25 mouse cellular contexts compared by ENCODE assay signal in the genomic region with DNA sequence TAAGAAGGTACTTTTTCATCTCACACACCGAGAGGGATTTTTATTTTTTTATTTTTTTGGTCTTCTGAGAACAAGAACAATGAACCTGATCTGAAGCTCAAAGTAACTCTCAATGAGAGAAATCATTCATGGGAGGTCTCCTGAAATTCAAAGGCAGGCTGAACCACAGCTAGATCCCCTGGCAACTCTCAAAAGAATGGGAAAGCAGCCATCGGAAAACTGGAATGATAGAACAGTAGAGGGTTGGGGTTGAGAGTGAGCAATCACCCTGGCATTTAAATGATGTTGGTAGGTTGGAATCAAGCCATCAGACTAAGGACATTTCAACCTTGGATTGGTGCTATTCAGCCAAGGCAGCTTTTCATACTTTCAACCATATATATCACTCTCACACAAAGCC.
A peak's percentile ranks its signal among the peaks of the same experiment; 100 is the strongest.
DNase-seq lines count a peak whose midpoint lies in the region; ATAC-seq and TF ChIP-seq lines count a peak whose summit lies in the region.
"Had no signal": no experiment of that assay in that cellular context is flagged by ENCODE, and none has a peak within 500 bp of the region (broad histone marks: within the 10 kb centered on the region; RNA-seq: fewer than 3 reads in every experiment).

No protein-coding gene starts in this region.

- no peaks in the 10 kb centered on the region for H3K4me1 ChIP-seq in forebrain, postnatal 0 days (ENCODE audit: insufficient read depth)
- H3K4me1 ChIP-seq in forebrain, embryonic 10.5 days, result no peaks in the 10 kb centered on the region
- no peaks in the 10 kb centered on the region for H3K4me1 ChIP-seq in liver, embryonic 12.5 days
- H3K4me1 ChIP-seq: heart, embryonic 15.5 days; hindbrain, embryonic 13.5 days; limb, embryonic 10.5 days; limb, embryonic 15.5 days had no signal

- no peak for TF ChIP-seq CTCF in forebrain, postnatal 0 days (IDR thresholded peaks at IDR 0.05; ENCODE audit: low read depth)
- no peak for TF ChIP-seq CTCF in brain, embryonic 14.5 days (IDR thresholded peaks at IDR 0.05; ENCODE audit: borderline replicate concordance, extremely low read depth, insufficient read depth, insufficient read length)

- no peak overlapping the region for H3K4me3 ChIP-seq in forebrain, postnatal 0 days (ENCODE audit: low read depth, low read length)
- no peak overlapping the region for H3K4me3 ChIP-seq in forebrain, embryonic 10.5 days
- no peak overlapping the region for H3K4me3 ChIP-seq in liver, embryonic 12.5 days
- H3K4me3 ChIP-seq: heart, embryonic 15.5 days; hindbrain, embryonic 13.5 days; layer of hippocampus, adult 2 months; limb, embryonic 10.5 days; limb, embryonic 15.5 days had no signal

- H3K9ac ChIP-seq in forebrain, postnatal 0 days, result no peak overlapping the region
- no peak overlapping the region for H3K9ac ChIP-seq in liver, embryonic 12.5 days
- H3K9ac ChIP-seq: heart, embryonic 15.5 days; hindbrain, embryonic 13.5 days; limb, embryonic 15.5 days; liver, embryonic 14.5 days had no signal

- ATAC-seq in forebrain, postnatal 0 days, result no peak
- no peak for ATAC-seq in liver, embryonic 12.5 days
- ATAC-seq: CD4-positive, CD25-positive, alpha-beta regulatory T cell, adult 4 months; forebrain, embryonic 16.5 days had no signal

- no peak overlapping the region for H3K27ac ChIP-seq in forebrain, postnatal 0 days (ENCODE audit: low read depth, low read length)
- no peak overlapping the region for H3K27ac ChIP-seq in forebrain, embryonic 10.5 days
- no peak overlapping the region for H3K27ac ChIP-seq in liver, embryonic 12.5 days
- H3K27ac ChIP-seq: heart, embryonic 15.5 days; hindbrain, embryonic 13.5 days; layer of hippocampus, adult 2 months; limb, embryonic 10.5 days; limb, embryonic 15.5 days; liver, embryonic 14.5 days; macrophage had no signal

- peak; percentile 13 for DNase-seq in forebrain, postnatal 0 days
- no peak for DNase-seq in forebrain, embryonic 10.5 days (ENCODE audit: extremely low spot score, low spot score)
- DNase-seq in right cerebral cortex, postnatal 10 days (ENCODE audit: low spot score in 2 of 2), result peak; percentile 19 to 28
- no peak for DNase-seq in right cerebral cortex, adult 18-20 months
- DNase-seq in adrenal gland, postnatal 10 days, result peak; percentile 15
- DNase-seq in brain, embryonic 14.5 days (ENCODE audit: low read depth), result peak; percentile 8
- DNase-seq in heart, postnatal 4 days, result no peak
- DNase-seq: cerebellum, adult 8-10 months; cerebellum, postnatal 36 days; gastrocnemius, postnatal 14 days; kidney, adult 18-20 months; kidney, postnatal 36 days; lung, adult 2 months; lung, postnatal 10 days; midbrain, embryonic 14.5 days had no signal

- H3K4me2 ChIP-seq in forebrain, postnatal 0 days (ENCODE audit: low read depth), result no peak overlapping the region
- H3K4me2 ChIP-seq in liver, embryonic 12.5 days, result no peak overlapping the region
- H3K4me2 ChIP-seq: heart, embryonic 15.5 days; hindbrain, embryonic 13.5 days; limb, embryonic 15.5 days had no signal

- TF ChIP-seq POLR2A in brain, embryonic 14.5 days (IDR thresholded peaks at IDR 0.05; ENCODE audit: borderline replicate concordance, extremely low read depth, insufficient read depth, insufficient read length, poor library complexity, severe bottlenecking), result no peak

- 45% methylated on average over 2 of the region's 2 CpGs for WGBS in forebrain, postnatal 0 days
- 98% methylated on average over 2 of the region's 2 CpGs for WGBS in forebrain, embryonic 10.5 days
- 66% methylated on average over 2 of the region's 2 CpGs for WGBS in liver, embryonic 12.5 days (ENCODE audit: insufficient replicate concordance)

- H3K36me3 ChIP-seq in forebrain, postnatal 0 days (ENCODE audit: insufficient read depth), result no peaks in the 10 kb centered on the region
- no peaks in the 10 kb centered on the region for H3K36me3 ChIP-seq in forebrain, embryonic 10.5 days (replicated peaks)
- no peaks in the 10 kb centered on the region for H3K36me3 ChIP-seq in liver, embryonic 12.5 days
- H3K36me3 ChIP-seq: heart, embryonic 15.5 days; hindbrain, embryonic 13.5 days; limb, embryonic 10.5 days; limb, embryonic 15.5 days had no signal

- no peaks in the 10 kb centered on the region for H3K27me3 ChIP-seq in forebrain, postnatal 0 days (ENCODE audit: insufficient read depth, low read length)
- H3K27me3 ChIP-seq in forebrain, embryonic 10.5 days (ENCODE audit: poor library complexity, severe bottlenecking), result no peaks in the 10 kb centered on the region
- no peaks in the 10 kb centered on the region for H3K27me3 ChIP-seq in liver, embryonic 12.5 days (replicated peaks)
- H3K27me3 ChIP-seq: heart, embryonic 15.5 days; hindbrain, embryonic 13.5 days; limb, embryonic 15.5 days had no signal

- H3K9me3 ChIP-seq in forebrain, postnatal 0 days (ENCODE audit: low read length), result no peaks in the 10 kb centered on the region
- no peaks in the 10 kb centered on the region for H3K9me3 ChIP-seq in forebrain, embryonic 10.5 days
- H3K9me3 ChIP-seq in liver, embryonic 12.5 days (replicated peaks), result no peaks in the 10 kb centered on the region
- H3K9me3 ChIP-seq: heart, embryonic 15.5 days; hindbrain, embryonic 13.5 days; limb, embryonic 10.5 days; limb, embryonic 15.5 days had no signal

Comparison
In these comparisons a context has a peak if more than half of its experiments do, and no peak if none do; other contexts are left out.
1. DNase-seq: peak in forebrain, postnatal 0 days (single experiment), right cerebral cortex, postnatal 10 days (2 of 2), adrenal gland, postnatal 10 days (single experiment) and brain, embryonic 14.5 days (single experiment); none in forebrain, embryonic 10.5 days (single experiment), right cerebral cortex, adult 18-20 months (single experiment) and heart, postnatal 4 days (single experiment).